Mouse (Mus musculus): ENCODE data around the gene Hmgb1. TPM values are rescaled to one million over a fixed set of nuclear protein-coding genes. Genes with fewer than 3 reads are reported as not detected.

Hmgb1 gene
- polyA plus RNA-seq, 1 experiment from 2014 or later = 712 TPM

DNA sequence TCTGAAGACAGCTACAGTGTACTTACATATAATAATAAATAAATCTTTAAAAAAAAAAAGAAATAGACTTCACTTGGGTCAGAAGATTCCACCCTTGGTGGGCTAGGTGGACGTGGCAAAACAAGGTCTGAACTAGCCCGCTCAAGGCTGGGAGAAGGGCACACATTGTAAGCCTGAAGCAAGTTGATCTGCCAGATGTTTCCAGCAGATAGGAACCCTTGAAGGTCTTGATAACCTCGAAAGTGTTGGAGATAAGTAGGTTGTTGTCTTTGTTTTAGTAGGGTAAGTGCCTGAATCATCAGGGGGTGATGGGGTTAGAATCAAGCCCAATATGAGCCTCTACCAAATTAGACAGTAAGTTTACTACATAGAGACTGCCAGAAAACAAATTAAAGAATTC, 35.2 kb upstream of the Hmgb1 start:
- Histone ChIP-seq H3K27ac (replicated peaks) (no peak overlapping the region), H3K36me3 (ENCODE audit: control insufficient read depth, insufficient read depth, low read length) (peaks cover 7% of the 10 kb centered on the region; the same call in 1 of the 2 replicates), H3K9me3 (ENCODE audit: control insufficient read depth, low read length) (no peaks in the 10 kb centered on the region), H3K9ac (ENCODE audit: low read length) (no peak overlapping the region), H3K4me1 (replicated peaks; ENCODE audit: control insufficient read depth, insufficient read depth) (no peaks in the 10 kb centered on the region), H3K4me3 (ENCODE audit: low read depth, low read length) (no peak overlapping the region), H3K27me3 (ENCODE audit: control insufficient read depth, insufficient read depth, low read length) (no peaks in the 10 kb centered on the region), H3K4me2 (replicated peaks; ENCODE audit: low read depth) (no peak overlapping the region)
- ATAC-seq (ENCODE audit: low FRiP score, low TSS enrichment) (no peak), DNase-seq (ENCODE audit: low spot score) (no peak)
- 87% methylated on average over 3 of the region's 3 CpGs for WGBS
- TF ChIP-seq CTCF (IDR thresholded peaks at IDR 0.05; ENCODE audit: low read depth) = no peak
- TF ChIP-seq EP300 (optimal IDR thresholded peaks at IDR 0.05) = no peak

DNA sequence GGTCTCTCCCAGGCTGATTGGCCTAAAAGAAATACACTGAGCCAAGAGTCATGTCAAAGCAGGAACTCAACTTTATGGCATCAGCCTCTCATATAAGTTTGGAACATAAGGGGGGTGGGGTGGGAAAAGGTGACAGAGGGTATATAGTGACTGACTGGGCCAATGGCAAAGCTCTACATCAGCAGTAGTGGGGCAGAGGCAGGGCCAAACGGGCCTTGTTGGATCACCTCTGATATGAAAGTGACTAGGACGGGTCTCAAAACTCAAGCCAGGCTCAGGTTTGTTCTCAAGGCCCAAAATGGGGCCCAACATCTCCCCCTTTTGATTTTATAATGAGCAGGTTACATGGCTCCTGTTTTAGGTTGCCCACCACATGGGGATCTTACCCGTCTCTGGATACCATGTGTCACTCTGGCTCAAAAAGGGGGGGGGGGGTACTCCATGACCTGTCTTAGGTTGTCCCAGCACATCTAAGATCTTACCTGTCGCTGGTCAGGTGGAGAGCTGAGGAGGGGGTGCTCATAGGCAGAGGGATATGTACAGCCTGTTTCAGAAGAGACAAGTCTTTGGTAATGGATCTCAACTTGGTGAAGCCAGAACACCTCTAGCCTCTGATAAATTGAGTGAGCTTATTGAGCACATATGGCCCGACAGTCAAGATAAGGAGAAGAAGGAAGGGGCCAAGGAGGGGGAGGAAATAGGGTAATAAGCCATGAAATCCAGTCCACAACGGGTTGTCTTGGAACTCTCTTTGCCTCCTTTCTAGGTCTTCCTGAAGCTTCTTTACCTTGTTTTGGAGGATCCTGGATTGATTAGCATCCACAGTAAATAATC, 33.5 kb upstream of the Hmgb1 start:
- Histone ChIP-seq H3K27me3 (ENCODE audit: control insufficient read depth, insufficient read depth, low read length) (no peaks in the 10 kb centered on the region), H3K9me3 (ENCODE audit: control insufficient read depth, low read length) (no peaks in the 10 kb centered on the region), H3K9ac (ENCODE audit: low read length) (no peak overlapping the region), H3K27ac (replicated peaks) (no peak overlapping the region), H3K4me2 (replicated peaks; ENCODE audit: low read depth) (no peak overlapping the region), H3K4me3 (ENCODE audit: low read depth, low read length) (no peak overlapping the region), H3K36me3 (ENCODE audit: control insufficient read depth, insufficient read depth, low read length) (peaks cover 18% of the 10 kb centered on the region), H3K4me1 (replicated peaks; ENCODE audit: control insufficient read depth, insufficient read depth) (no peaks in the 10 kb centered on the region)
- no peak for TF ChIP-seq EP300 (optimal IDR thresholded peaks at IDR 0.05)
- no peak for TF ChIP-seq CTCF (IDR thresholded peaks at IDR 0.05; ENCODE audit: low read depth)
- DNase-seq (ENCODE audit: low spot score) (no peak), ATAC-seq (ENCODE audit: low FRiP score, low TSS enrichment) (no peak)
- 90% methylated on average over 6 of the region's 6 CpGs for WGBS

DNA sequence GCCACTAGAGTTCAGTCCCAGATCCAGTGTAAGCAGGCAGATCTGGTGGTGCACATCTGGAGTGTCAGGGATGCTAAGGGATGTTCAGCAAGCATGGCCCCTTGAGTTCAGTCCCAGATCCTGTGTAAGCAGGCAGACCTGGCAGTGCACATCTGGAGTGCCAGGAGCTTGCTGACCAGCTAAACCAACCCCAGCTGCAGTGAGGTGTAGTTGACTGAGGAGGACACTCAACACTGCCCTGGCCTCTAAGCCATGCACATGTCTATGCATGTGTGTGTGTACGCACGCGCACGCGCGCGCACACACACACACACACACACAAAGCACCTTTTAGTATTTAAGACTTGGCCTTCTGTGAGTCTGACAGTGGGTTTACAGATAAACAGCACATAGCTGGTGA, 31.3 kb upstream of the Hmgb1 start:
- H3K27ac ChIP-seq (replicated peaks) = no peak overlapping the region
- H3K4me1 ChIP-seq (replicated peaks; ENCODE audit: control insufficient read depth, insufficient read depth) = no peaks in the 10 kb centered on the region
- no peak overlapping the region for H3K9ac ChIP-seq (ENCODE audit: low read length)
- peaks cover 26% of the 10 kb centered on the region for H3K36me3 ChIP-seq (ENCODE audit: control insufficient read depth, insufficient read depth, low read length)
- ATAC-seq (ENCODE audit: low FRiP score, low TSS enrichment) (no peak), DNase-seq (ENCODE audit: low spot score) (no peak)
- no peak overlapping the region for H3K4me2 ChIP-seq (replicated peaks; ENCODE audit: low read depth)
- H3K27me3 ChIP-seq (ENCODE audit: control insufficient read depth, insufficient read depth, low read length) = no peaks in the 10 kb centered on the region
- H3K9me3 ChIP-seq (ENCODE audit: control insufficient read depth, low read length) = no peaks in the 10 kb centered on the region
- no peak overlapping the region for H3K4me3 ChIP-seq (ENCODE audit: low read depth, low read length)
- TF ChIP-seq CTCF (IDR thresholded peaks at IDR 0.05; ENCODE audit: low read depth) = no peak
- TF ChIP-seq EP300 (optimal IDR thresholded peaks at IDR 0.05) = no peak
- WGBS = 98% methylated on average over 7 of the region's 7 CpGs

DNA sequence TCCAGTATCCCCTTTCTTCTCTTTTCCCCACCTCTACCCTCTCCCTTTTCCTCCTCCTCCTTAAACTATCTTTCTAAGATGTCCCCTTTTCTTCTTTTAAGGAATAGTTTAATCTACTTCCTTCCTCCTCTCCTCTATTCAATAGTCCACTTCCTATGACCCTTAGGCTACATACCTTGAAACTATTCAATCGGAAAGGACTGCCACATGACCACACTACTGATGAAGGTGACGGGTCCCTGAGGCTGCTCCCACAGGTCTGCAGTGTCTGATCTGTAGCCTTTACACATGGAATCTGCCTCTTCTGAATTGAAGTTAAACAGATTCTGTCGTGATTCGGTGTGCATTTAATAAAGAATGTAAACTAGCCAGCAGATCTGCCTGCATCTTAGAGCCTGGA, 28.5 kb upstream of the Hmgb1 start:
- Histone ChIP-seq H3K4me3 (ENCODE audit: low read depth, low read length) (no peak overlapping the region), H3K9me3 (ENCODE audit: control insufficient read depth, low read length) (no peaks in the 10 kb centered on the region), H3K27ac (replicated peaks) (no peak overlapping the region), H3K4me2 (replicated peaks; ENCODE audit: low read depth) (no peak overlapping the region), H3K36me3 (ENCODE audit: control insufficient read depth, insufficient read depth, low read length) (peaks cover 29% of the 10 kb centered on the region), H3K4me1 (replicated peaks; ENCODE audit: control insufficient read depth, insufficient read depth) (no peaks in the 10 kb centered on the region), H3K27me3 (ENCODE audit: control insufficient read depth, insufficient read depth, low read length) (no peaks in the 10 kb centered on the region), H3K9ac (ENCODE audit: low read length) (no peak overlapping the region)
- WGBS = 76% methylated on average over 4 of the region's 4 CpGs
- DNase-seq (ENCODE audit: low spot score) (no peak), ATAC-seq (ENCODE audit: low FRiP score, low TSS enrichment) (no peak)
- no peak for TF ChIP-seq CTCF (IDR thresholded peaks at IDR 0.05; ENCODE audit: low read depth)
- TF ChIP-seq EP300 (optimal IDR thresholded peaks at IDR 0.05) = no peak

DNA sequence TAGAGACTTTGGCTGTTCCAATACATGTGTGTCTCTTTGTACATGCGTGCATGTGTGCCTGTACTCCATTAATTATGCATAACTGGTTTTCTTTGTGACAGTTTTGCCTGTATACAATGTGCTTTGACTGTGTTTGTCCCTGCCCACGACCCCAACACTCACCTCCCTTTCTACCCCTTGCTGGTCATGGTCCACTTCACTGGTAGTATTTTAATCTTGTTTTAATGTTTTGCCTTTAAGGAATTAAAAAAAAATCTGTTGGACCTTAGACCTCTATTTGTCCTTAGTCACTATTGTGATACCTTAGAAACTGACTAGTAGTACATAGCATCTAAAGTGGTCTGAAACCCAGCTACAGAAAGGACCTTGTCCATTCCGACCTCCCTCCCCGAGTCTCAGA, 26.8 kb upstream of the Hmgb1 start:
- no peak overlapping the region for H3K9ac ChIP-seq (ENCODE audit: low read length)
- no peaks in the 10 kb centered on the region for H3K4me1 ChIP-seq (replicated peaks; ENCODE audit: control insufficient read depth, insufficient read depth)
- H3K27me3 ChIP-seq (ENCODE audit: control insufficient read depth, insufficient read depth, low read length) = no peaks in the 10 kb centered on the region
- no peak overlapping the region for H3K4me3 ChIP-seq (ENCODE audit: low read depth, low read length)
- H3K9me3 ChIP-seq (ENCODE audit: control insufficient read depth, low read length) = no peaks in the 10 kb centered on the region
- no peak overlapping the region for H3K27ac ChIP-seq (replicated peaks)
- DNase-seq (ENCODE audit: low spot score) = no peak
- peaks cover 29% of the 10 kb centered on the region for H3K36me3 ChIP-seq (ENCODE audit: control insufficient read depth, insufficient read depth, low read length)
- no peak overlapping the region for H3K4me2 ChIP-seq (replicated peaks; ENCODE audit: low read depth)
- no peak for ATAC-seq (ENCODE audit: low FRiP score, low TSS enrichment)
- TF ChIP-seq CTCF (IDR thresholded peaks at IDR 0.05; ENCODE audit: low read depth) (no peak), EP300 (optimal IDR thresholded peaks at IDR 0.05) (no peak)
- 93% methylated on average over 4 of the region's 4 CpGs for WGBS

DNA sequence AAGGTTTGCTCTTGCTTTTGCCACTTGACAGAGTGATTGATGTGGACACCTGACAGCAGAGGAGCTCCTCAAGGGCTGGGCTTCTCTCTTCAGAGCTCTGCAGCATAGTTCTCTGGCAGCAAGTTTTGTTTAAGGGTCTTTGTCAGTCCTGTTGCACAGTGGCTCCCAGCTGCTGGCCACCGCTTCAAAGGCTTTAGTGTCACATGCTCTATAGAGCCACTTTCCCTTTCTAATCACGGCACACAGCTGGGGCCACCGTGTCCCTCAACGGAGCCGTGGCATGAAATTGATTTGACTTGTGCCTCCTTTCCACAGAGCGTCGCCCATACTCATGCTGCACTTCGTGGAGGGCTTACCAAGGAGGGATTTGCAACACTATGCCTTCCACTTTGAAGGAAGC, 25.0 kb upstream of the Hmgb1 start:
- ATAC-seq (ENCODE audit: low FRiP score, low TSS enrichment) (no peak), DNase-seq (ENCODE audit: low spot score) (no peak)
- H3K9me3 ChIP-seq (ENCODE audit: control insufficient read depth, low read length) = no peaks in the 10 kb centered on the region
- H3K4me1 ChIP-seq (replicated peaks; ENCODE audit: control insufficient read depth, insufficient read depth) = no peaks in the 10 kb centered on the region
- no peak overlapping the region for H3K4me3 ChIP-seq (ENCODE audit: low read depth, low read length)
- no peaks in the 10 kb centered on the region for H3K27me3 ChIP-seq (ENCODE audit: control insufficient read depth, insufficient read depth, low read length)
- 75% methylated on average over 8 of the region's 8 CpGs for WGBS
- peaks cover 33% of the 10 kb centered on the region for H3K36me3 ChIP-seq (ENCODE audit: control insufficient read depth, insufficient read depth, low read length)
- H3K9ac ChIP-seq (ENCODE audit: low read length) = no peak overlapping the region
- no peak overlapping the region for H3K4me2 ChIP-seq (replicated peaks; ENCODE audit: low read depth)
- TF ChIP-seq EP300 (optimal IDR thresholded peaks at IDR 0.05) (no peak), CTCF (IDR thresholded peaks at IDR 0.05; ENCODE audit: low read depth) (no peak)
- H3K27ac ChIP-seq (replicated peaks) = no peak overlapping the region
